Mouse (Mus musculus) kidney, embryonic 15.5 days (tissue): ENCODE data around the gene Ttc41. TPM values are rescaled to one million over a fixed set of nuclear protein-coding genes. Genes with fewer than 3 reads are reported as not detected.

Experiments
- ATAC-seq: fragments of 200-750 bp; cut with Nextera tagmentation; replicated peaks from 2 replicates; pipeline ENCODE4 v1.8.0; 2017; ENCODE audit warnings: moderate TSS enrichment; ENCODE audit not compliant: low FRiP score
- H3K27ac ChIP-seq: fragments of 300-500 bp; sonication (generic); 2 replicates; pipeline ENCODE4 v1.5.1; 2015; ENCODE audit warnings: mild to moderate bottlenecking, inconsistent platforms
- H3K27me3 ChIP-seq: fragments of 300-500 bp; sonication (generic); 2 replicates; pipeline ENCODE4 v1.6.1; 2015; ENCODE audit warnings: inconsistent platforms
- H3K36me3 ChIP-seq: fragments of 300-500 bp; sonication (generic); 2 replicates; pipeline ENCODE4 v1.6.1; 2015; ENCODE audit warnings: inconsistent platforms
- H3K4me1 ChIP-seq: fragments of 300-500 bp; sonication (generic); 2 replicates; pipeline ENCODE4 v1.6.1; 2015; ENCODE audit warnings: inconsistent platforms
- H3K4me2 ChIP-seq: fragments of 300-500 bp; sonication (generic); 2 replicates; pipeline ENCODE4 v1.6.1; 2015; ENCODE audit warnings: moderate library complexity, mild to moderate bottlenecking, inconsistent platforms
- H3K4me3 ChIP-seq: fragments of 300-500 bp; sonication (generic); replicated peaks from 2 replicates; pipeline ENCODE4 v1.5.1; 2015; ENCODE audit warnings: mild to moderate bottlenecking, inconsistent platforms
- H3K9ac ChIP-seq: fragments of 300-500 bp; sonication (generic); 2 replicates; pipeline ENCODE4 v1.6.1; 2015; ENCODE audit warnings: mild to moderate bottlenecking, inconsistent platforms
- H3K9me3 ChIP-seq: fragments of 300-500 bp; sonication (generic); replicated peaks from 2 replicates; pipeline ENCODE4 v1.6.1; 2016; ENCODE audit warnings: inconsistent platforms
- WGBS: fragments of 180-500 bp; shearing (Covaris S2); methylation state at CpG from one replicate; pipeline ENCODE4 v1.1.7; 2015; ENCODE audit warnings: mixed read lengths; 5-methylcytosine and 5-hydroxymethylcytosine counted together
- polyA plus RNA-seq: library from polyadenylated mRNA; unstranded; fragments of >200 nt; fragmentation: Nextera tagmentation; extraction: Ambion mirVana; gene quantifications from 2 replicates; pipeline ENCODE4 v1.2.1, GENCODE M21; 2015

Ttc41 gene
- polyA plus RNA-seq, 1 experiment from 2014 or later = 1.6 TPM

DNA sequence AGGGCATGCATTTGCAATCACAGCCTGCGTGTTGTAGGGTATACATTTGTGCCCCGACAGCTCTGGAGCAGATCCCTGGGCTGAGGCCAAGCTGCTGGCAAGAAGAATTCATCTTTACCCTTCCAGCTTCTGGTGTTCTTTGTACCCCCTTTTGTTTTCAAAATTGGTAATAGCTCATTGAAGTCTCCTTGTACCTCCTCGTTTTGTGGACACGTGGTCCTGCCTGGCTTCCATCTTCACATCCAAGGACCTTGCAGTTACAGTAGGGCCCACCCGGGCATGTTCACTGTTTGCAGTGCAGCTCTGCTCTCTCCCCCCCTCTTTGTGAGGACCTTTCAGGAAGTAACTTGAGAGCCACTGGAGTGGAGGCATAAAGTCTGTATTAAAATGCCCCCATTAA is 82.6 kb downstream of the Ttc41 start:
- no peak overlapping the region for H3K4me3 ChIP-seq
- H3K27ac ChIP-seq = no peak overlapping the region
- peaks cover 16% of the 10 kb centered on the region for H3K4me1 ChIP-seq
- no peak for ATAC-seq
- H3K27me3 ChIP-seq = no peaks in the 10 kb centered on the region
- H3K9ac ChIP-seq = no peak overlapping the region
- WGBS = 70% methylated on average over 5 of the region's 5 CpGs
- no peak overlapping the region for H3K4me2 ChIP-seq
- H3K9me3 ChIP-seq = no peaks in the 10 kb centered on the region
- no peaks in the 10 kb centered on the region for H3K36me3 ChIP-seq

DNA sequence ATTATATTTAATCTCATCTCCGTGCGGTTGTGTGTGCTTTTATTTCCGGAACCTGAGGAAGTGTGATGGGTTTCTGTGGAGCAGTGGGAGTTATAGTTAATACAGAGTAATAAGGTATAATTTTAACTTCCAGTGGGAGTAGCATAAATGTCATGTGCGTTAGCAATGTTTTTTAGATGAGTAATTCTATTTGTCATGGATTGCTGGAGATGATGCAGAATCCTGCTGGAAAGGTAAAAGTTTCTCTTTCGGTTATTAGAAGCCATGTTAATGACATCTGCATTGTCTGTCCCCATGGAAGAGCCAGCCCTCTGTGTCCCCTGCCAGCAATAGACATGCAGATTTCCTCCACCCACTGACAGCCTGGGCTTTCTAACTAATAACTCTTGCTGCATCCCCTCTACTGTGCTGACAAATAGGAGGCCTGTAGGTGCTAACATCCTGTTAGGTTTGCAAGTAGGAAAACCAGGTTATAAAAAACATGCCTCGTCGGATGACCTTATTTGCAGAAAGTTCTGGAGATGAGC is 83.6 kb downstream of the Ttc41 start:
- Histone ChIP-seq H3K9me3 (no peaks in the 10 kb centered on the region), H3K4me2 (no peak overlapping the region), H3K27me3 (no peaks in the 10 kb centered on the region), H3K9ac (no peak overlapping the region), H3K4me1 (peaks cover 21% of the 10 kb centered on the region), H3K27ac (no peak overlapping the region), H3K36me3 (no peaks in the 10 kb centered on the region), H3K4me3 (no peak overlapping the region)
- 82% methylated on average over 7 of the region's 7 CpGs for WGBS
- ATAC-seq = no peak

DNA sequence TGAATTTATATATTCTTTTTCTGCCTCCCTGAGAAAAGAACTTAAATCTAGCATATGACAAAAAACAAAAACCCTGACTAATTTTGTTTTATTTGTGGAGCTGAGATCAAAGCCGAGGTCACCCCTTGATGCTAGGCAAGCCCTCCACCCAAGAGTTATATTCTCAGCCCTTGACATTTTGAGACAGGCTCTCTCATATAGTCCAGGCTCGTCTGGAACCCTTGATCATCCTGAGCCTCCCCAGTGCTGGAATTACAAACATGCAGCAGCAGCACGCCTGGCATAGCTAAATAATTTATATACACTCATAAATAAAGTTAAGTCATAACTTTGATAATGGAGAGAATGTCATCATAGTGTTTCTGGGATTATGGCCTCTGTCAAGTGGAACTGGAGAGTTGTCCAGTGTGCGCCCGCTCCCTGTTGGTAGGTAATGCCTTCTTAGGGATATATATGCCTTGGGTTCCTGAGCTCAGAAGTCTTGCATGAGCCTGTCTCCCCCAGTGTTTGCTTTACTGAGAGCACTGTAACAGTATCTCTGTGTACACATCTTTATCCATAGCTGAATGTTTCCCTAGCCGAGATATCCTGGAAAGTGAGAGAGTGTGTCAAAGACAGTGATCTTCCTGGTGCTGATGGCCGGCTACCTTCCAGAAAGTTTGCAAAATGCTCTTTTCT is 86.0 kb downstream of the Ttc41 start:
- Histone ChIP-seq H3K27ac (no peak overlapping the region), H3K9ac (no peak overlapping the region), H3K4me1 (peaks cover 20% of the 10 kb centered on the region), H3K9me3 (no peaks in the 10 kb centered on the region), H3K4me3 (no peak overlapping the region), H3K36me3 (no peaks in the 10 kb centered on the region), H3K4me2 (no peak overlapping the region), H3K27me3 (no peaks in the 10 kb centered on the region)
- 45% methylated on average over 7 of the region's 7 CpGs for WGBS
- no peak; the same call in 1 of the 2 replicates for ATAC-seq

DNA sequence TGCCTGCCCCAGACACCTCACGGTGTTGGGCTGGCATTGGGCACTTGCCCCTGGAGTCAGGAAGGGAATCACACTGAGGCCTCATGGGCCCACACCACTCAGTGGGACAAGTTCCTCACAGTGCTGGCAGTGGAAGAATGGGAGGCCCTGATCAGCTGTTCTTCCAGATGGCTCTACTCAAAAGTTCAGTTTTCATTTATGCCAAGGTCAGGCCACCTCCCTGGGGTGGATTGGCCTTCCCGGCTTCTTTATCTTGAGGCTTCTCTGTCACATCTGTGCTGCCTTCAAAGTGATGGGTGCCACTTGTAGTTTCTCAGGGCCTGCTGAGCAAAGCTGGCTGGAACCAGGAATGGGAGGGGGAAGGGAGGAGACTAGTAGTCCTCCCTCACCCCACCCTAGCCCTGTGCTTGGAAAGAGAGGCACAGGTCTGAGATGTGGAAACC is 87.9 kb downstream of the Ttc41 start:
- Histone ChIP-seq H3K4me1 (peaks cover 20% of the 10 kb centered on the region), H3K4me2 (no peak overlapping the region), H3K9me3 (no peaks in the 10 kb centered on the region), H3K27me3 (no peaks in the 10 kb centered on the region), H3K4me3 (no peak overlapping the region), H3K27ac (no peak overlapping the region), H3K36me3 (no peaks in the 10 kb centered on the region), H3K9ac (no peak overlapping the region)
- ATAC-seq = no peak
- 58% methylated on average over 2 of the region's 2 CpGs for WGBS

DNA sequence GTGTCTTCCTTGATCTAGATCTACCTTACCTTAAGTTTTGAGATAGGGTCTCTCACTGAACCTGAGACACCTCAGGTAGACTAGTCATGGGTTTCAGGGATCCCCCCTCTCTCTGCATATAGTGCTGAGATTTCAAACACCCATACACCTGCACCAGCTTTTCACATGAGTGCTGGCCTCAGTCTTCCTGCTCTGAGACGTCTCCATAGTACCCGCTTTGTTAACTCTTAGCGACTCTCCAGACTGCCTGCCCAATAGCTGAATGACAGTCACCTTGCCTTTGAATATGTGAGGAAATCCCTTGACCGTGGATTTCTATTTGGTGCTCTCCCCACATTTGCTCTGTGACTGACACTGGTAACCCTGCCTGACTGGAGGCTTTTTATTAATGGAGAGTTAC is 88.6 kb downstream of the Ttc41 start:
- Histone ChIP-seq H3K4me1 (peaks cover 20% of the 10 kb centered on the region), H3K27me3 (no peaks in the 10 kb centered on the region), H3K27ac (no peak overlapping the region), H3K9ac (no peak overlapping the region), H3K4me3 (no peak overlapping the region), H3K9me3 (no peaks in the 10 kb centered on the region), H3K36me3 (no peaks in the 10 kb centered on the region), H3K4me2 (no peak overlapping the region)
- WGBS = 90% methylated on average over 4 of the region's 4 CpGs
- no peak; the same call in 1 of the 2 replicates for ATAC-seq

DNA sequence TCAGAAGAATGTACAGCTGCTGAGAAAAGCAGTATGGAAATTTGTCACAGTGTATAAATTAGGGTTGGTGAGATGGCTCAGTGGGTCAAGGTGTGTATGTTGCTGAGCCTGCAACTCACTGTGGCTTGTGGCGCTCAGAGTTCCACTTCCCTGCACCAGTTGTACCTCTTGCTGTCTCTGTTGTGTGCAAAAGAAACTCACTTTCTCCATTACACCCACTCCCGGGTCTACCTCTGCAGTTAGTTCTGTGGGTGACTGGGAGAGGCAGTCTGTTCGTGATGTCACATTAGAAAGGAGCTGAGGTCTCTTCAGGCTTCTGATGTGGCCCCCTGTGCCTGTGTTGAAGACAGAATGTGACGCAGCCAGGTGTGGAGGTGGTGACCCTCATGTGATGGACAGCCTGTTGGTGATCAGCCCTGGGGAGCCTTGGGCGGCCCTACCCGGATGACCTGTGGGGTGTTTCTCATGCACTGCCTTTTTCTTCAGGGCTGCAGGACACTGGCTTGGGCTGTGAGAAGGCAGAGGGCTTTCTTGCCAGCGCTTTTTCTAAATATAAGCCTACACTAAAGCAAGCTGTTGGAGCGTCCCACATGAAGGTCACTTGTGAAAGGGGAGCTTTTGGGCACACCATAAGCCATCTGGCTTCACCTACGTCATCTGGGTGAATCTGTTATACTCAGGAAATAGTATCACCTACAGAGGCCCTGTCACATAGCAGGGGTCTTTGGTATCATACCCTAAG is 89.4 kb downstream of the Ttc41 start:
- H3K36me3 ChIP-seq = no peaks in the 10 kb centered on the region
- H3K27ac ChIP-seq = no peak overlapping the region
- no peak overlapping the region for H3K4me3 ChIP-seq
- no peak overlapping the region for H3K9ac ChIP-seq
- H3K9me3 ChIP-seq = no peaks in the 10 kb centered on the region
- H3K4me1 ChIP-seq = peaks cover 20% of the 10 kb centered on the region
- WGBS = 84% methylated on average over 9 of the region's 9 CpGs
- H3K4me2 ChIP-seq = no peak overlapping the region
- ATAC-seq = no peak
- no peaks in the 10 kb centered on the region for H3K27me3 ChIP-seq

DNA sequence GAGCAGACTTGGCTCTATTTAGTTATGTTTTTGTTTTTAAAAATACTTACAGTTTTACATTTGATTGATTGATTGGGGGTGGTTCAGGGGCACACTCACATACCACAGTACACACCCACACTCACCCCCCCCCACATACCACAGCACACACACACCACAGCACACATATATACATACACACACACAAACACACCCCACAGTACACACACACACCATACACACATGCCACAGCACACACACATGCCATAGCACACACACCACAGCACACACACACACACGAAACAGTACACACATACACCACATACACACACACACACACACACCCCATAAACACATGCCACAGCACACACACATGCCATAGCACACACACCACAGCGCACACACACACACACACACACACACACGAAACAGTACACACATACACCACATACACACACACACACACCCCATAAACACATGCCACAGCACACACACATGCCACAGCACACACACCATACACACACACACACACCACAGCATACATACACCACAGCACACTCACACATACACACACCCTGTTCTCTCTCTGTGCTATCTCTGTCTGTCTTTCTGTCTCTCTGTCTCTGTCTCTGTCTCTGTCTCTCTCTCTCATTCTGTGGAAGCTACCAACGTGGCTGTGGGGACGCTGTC is 90.6 kb downstream of the Ttc41 start:
- peak; percentile 40; the same call in 1 of the 2 replicates for ATAC-seq
- no peaks in the 10 kb centered on the region for H3K9me3 ChIP-seq
- H3K4me3 ChIP-seq = no peak overlapping the region
- H3K27ac ChIP-seq = no peak overlapping the region
- WGBS = 90% methylated on average over 5 of the region's 5 CpGs
- no peaks in the 10 kb centered on the region for H3K27me3 ChIP-seq
- no peaks in the 10 kb centered on the region for H3K36me3 ChIP-seq
- no peak overlapping the region for H3K4me2 ChIP-seq
- H3K9ac ChIP-seq = no peak overlapping the region
- H3K4me1 ChIP-seq = peaks cover 20% of the 10 kb centered on the region

DNA sequence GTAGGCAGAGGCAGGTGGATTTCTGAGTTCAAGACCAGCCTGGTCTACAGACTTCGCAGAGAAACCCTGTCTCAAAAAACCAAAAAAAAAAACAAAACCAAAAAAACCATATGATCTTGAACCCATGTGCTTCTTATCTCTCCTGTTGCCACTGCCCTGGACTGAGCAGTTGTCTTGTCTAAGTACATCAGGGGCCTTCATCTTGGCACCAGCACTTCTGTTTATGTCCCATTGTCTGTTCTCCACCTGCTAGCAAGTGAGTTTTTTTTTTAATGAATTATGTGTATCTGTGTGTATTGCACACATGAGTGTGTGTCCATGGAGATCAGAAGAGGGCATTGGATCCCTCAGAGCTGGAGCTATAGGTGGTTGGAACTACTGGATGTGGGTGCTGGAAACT is 101.8 kb downstream of the Ttc41 start:
- H3K4me3 ChIP-seq = no peak overlapping the region
- ATAC-seq = no peak
- H3K36me3 ChIP-seq = peaks cover 1% of the 10 kb centered on the region; the same call in 1 of the 2 replicates
- no peaks in the 10 kb centered on the region for H3K9me3 ChIP-seq
- no peak overlapping the region for H3K9ac ChIP-seq
- peaks cover 8% of the 10 kb centered on the region for H3K4me1 ChIP-seq
- 95% methylated on average over 1 of the region's 1 CpGs for WGBS
- H3K4me2 ChIP-seq = no peak overlapping the region
- no peaks in the 10 kb centered on the region for H3K27me3 ChIP-seq
- no peak overlapping the region for H3K27ac ChIP-seq

DNA sequence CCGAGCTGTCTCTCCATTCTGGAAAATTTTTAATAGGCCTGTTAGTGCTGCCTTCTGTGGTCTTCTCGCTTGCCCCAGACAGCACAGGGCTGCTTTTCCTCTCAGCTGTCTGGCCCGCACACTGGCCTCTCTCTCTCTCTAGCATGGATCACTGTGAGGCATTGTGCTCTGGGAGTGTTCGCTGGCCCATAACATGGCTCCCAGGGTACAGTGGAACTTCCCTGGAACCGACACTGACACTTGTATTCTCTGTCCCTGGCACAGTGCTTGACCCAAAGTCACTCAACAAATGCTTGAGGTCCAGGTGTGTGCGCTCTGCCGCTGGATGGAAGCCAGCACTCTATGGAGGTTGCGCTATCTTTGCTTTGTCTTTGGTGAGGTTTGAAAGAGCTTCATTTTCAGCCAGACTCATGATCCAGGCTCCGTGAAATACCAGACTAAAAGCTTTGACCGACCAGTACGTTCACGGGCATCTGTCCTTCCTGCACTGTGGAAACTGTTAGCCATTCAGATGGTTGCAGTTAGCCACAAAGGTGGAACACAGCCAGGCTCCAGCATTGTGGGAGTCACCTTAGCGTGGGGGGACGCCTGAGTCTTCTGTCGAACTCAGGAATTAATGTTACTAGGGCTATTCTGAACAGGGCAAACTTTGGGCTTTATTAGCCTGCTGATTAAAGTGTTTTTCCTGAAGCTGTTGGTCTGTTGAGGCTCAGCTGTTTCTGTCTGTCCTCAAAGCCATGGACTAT is 102.6 kb downstream of the Ttc41 start:
- Histone ChIP-seq H3K9me3 (no peaks in the 10 kb centered on the region), H3K4me1 (peaks cover 8% of the 10 kb centered on the region), H3K36me3 (peaks cover 3% of the 10 kb centered on the region; the same call in 1 of the 2 replicates), H3K27me3 (no peaks in the 10 kb centered on the region), H3K9ac (no peak overlapping the region), H3K4me2 (no peak overlapping the region), H3K4me3 (no peak overlapping the region), H3K27ac (peak overlapping the region; percentile 48; the same call in 1 of the 2 replicates)
- peak; percentile 79 for ATAC-seq
- WGBS = 64% methylated on average over 15 of the region's 15 CpGs

DNA sequence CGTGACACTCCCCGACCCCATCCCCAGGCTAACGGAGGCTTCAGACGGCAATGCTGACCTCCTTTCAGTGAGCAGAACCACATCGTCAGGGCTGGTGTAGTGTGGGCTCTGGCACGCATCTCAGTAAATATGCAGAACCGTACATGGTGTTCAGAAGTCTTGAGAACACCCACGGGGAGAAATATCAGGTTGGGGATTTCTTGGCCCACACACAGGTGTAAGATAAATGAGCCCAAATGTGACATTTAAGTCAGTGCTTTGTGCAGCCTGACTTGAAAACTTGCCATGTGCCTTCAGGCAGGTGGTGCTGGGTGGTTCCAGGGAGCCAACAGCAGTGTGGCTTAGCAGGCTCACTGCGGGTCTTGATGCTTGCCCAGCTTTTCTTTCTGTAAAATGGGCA is 104.4 kb downstream of the Ttc41 start:
- WGBS = 88% methylated on average over 9 of the region's 9 CpGs
- no peak overlapping the region for H3K4me2 ChIP-seq
- H3K36me3 ChIP-seq = peaks cover 3% of the 10 kb centered on the region; the same call in 1 of the 2 replicates
- H3K27me3 ChIP-seq = no peaks in the 10 kb centered on the region
- ATAC-seq = no peak
- no peak overlapping the region for H3K27ac ChIP-seq
- H3K4me1 ChIP-seq = peaks cover 22% of the 10 kb centered on the region
- H3K9ac ChIP-seq = no peak overlapping the region
- H3K4me3 ChIP-seq = no peak overlapping the region
- H3K9me3 ChIP-seq = no peaks in the 10 kb centered on the region

DNA sequence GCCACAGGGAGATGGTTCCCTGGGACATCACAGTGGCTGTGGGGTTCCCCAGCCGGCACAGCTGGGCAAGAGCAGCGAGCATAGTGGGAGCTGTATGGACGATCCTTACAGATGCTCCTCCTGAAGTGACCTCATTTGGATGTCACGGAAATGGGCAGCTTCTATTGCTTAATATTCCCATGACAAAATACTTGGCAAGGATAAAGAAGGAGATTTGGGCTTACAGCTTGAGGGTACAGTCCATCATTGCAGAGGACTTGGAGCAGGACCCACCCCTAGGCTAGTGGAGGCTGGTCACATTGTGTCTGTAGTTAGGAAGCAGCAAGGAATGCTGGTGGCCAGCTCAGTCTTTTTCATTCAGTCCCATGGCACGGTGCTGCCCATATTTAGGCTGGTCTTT is 105.0 kb downstream of the Ttc41 start:
- Histone ChIP-seq H3K27ac (no peak overlapping the region), H3K9me3 (no peaks in the 10 kb centered on the region)
- 91% methylated on average over 5 of the region's 5 CpGs for WGBS

More for the DNA sequence above, 105.0 kb downstream of the Ttc41 start:
- ATAC-seq = no peak
- no peaks in the 10 kb centered on the region for H3K27me3 ChIP-seq
- H3K9ac ChIP-seq = no peak overlapping the region
- peaks cover 27% of the 10 kb centered on the region for H3K4me1 ChIP-seq
- H3K4me3 ChIP-seq = no peak overlapping the region
- peaks cover 3% of the 10 kb centered on the region; the same call in 1 of the 2 replicates for H3K36me3 ChIP-seq
- no peak overlapping the region for H3K4me2 ChIP-seq
